Mouse (Mus musculus): ENCODE data around the gene Dnmt3b. TPM values are rescaled to one million over a fixed set of nuclear protein-coding genes. Genes with fewer than 3 reads are reported as not detected.

Gene Dnmt3b
- polyA plus RNA-seq, 1 experiment from 2014 or later: 7.0 TPM

- Histone ChIP-seq H3K4me1 (ENCODE audit: control insufficient read depth, insufficient read depth, low read length) (peaks cover 6% of the 10 kb centered on the region; the same call in 1 of the 2 replicates), H3K4me2 (ENCODE audit: low read depth, low read length) (no peak overlapping the region), H3K27ac (replicated peaks; ENCODE audit: low read depth, low read length) (no peak overlapping the region), H3K9ac (ENCODE audit: low read depth, low read length) (0 out of 2 replicates have a peak overlapping the region, but pooled peaks have one; percentile 83), H3K4me3 (ENCODE audit: low read depth, low read length) (no peak overlapping the region), H3K9me3 (ENCODE audit: control insufficient read depth, low read length) (no peaks in the 10 kb centered on the region), H3K36me3 (ENCODE audit: control insufficient read depth, insufficient read depth, low read length) (peaks cover 29% of the 10 kb centered on the region), H3K27me3 (replicated peaks; ENCODE audit: control insufficient read depth, insufficient read depth, low read length) (no peaks in the 10 kb centered on the region)
- no peak for ATAC-seq (ENCODE audit: low read depth)
- WGBS: 82% methylated on average over 3 of the region's 3 CpGs
- DNase-seq (ENCODE audit: low spot score): no peak
Observed at GRCm38 (mm10) chr2:153630950-153631349, 18.3 kb upstream of the Dnmt3b start.

- H3K4me2 ChIP-seq (ENCODE audit: low read depth, low read length): peak within 1 kb of the TSS; percentile 77
- peak within 1 kb of the TSS; percentile 85 for H3K27ac ChIP-seq (replicated peaks; ENCODE audit: low read depth, low read length)
- H3K27me3 ChIP-seq (replicated peaks; ENCODE audit: control insufficient read depth, insufficient read depth, low read length): no peaks in the 10 kb centered on the region
- peaks cover 6% of the 10 kb centered on the region; the same call in 1 of the 2 replicates for H3K4me1 ChIP-seq (ENCODE audit: control insufficient read depth, insufficient read depth, low read length)
- H3K36me3 ChIP-seq (ENCODE audit: control insufficient read depth, insufficient read depth, low read length): peaks cover 16% of the 10 kb centered on the region
- peak within 1 kb of the TSS; percentile 83 for H3K9ac ChIP-seq (ENCODE audit: low read depth, low read length)
- DNase-seq (ENCODE audit: low spot score) (peak; percentile 84), ATAC-seq (ENCODE audit: low read depth) (peak; percentile 94)
- no peaks in the 10 kb centered on the region for H3K9me3 ChIP-seq (ENCODE audit: control insufficient read depth, low read length)
- H3K4me3 ChIP-seq (ENCODE audit: low read depth, low read length): peak within 1 kb of the TSS; percentile 67
- 6% methylated on average over 27 of the region's 53 CpGs for WGBS
Observed at GRCm38 (mm10) chr2:153631976-153632870, 17.0 kb upstream of the Dnmt3b start, which contains the start of gene Commd7. TSS of gene Commd7 (minus strand) at chr2:153632781.

- H3K4me3 ChIP-seq (ENCODE audit: low read depth, low read length): peak overlapping the region; percentile 67
- peaks cover 10% of the 10 kb centered on the region for H3K36me3 ChIP-seq (ENCODE audit: control insufficient read depth, insufficient read depth, low read length)
- H3K4me1 ChIP-seq (ENCODE audit: control insufficient read depth, insufficient read depth, low read length): peaks cover 6% of the 10 kb centered on the region; the same call in 1 of the 2 replicates
- no peak for DNase-seq (ENCODE audit: low spot score)
- ATAC-seq (ENCODE audit: low read depth): 0 out of 2 replicates have a peak, but pooled peaks have one; percentile 34
- no peaks in the 10 kb centered on the region for H3K9me3 ChIP-seq (ENCODE audit: control insufficient read depth, low read length)
- peak overlapping the region; percentile 77 for H3K4me2 ChIP-seq (ENCODE audit: low read depth, low read length)
- H3K27me3 ChIP-seq (replicated peaks; ENCODE audit: control insufficient read depth, insufficient read depth, low read length): no peaks in the 10 kb centered on the region
- peak overlapping the region; percentile 83 for H3K9ac ChIP-seq (ENCODE audit: low read depth, low read length)
- peak overlapping the region; percentile 85 for H3K27ac ChIP-seq (replicated peaks; ENCODE audit: low read depth, low read length)
- 34% methylated on average over 2 of the region's 2 CpGs for WGBS
Observed at GRCm38 (mm10) chr2:153632871-153633226, 16.4 kb upstream of the Dnmt3b start.

GRCm38 (mm10) chr2:153633259-153633658, 16.0 kb upstream of the Dnmt3b start:
- DNase-seq (ENCODE audit: low spot score): no peak
- Histone ChIP-seq H3K36me3 (ENCODE audit: control insufficient read depth, insufficient read depth, low read length) (0 out of 2 replicates have a peak, but pooled peaks cover 7% of the 10 kb centered on the region), H3K9me3 (ENCODE audit: control insufficient read depth, low read length) (no peaks in the 10 kb centered on the region), H3K4me2 (ENCODE audit: low read depth, low read length) (peak overlapping the region; percentile 77; the same call in 1 of the 2 replicates), H3K9ac (ENCODE audit: low read depth, low read length) (peak overlapping the region; percentile 83), H3K4me1 (ENCODE audit: control insufficient read depth, insufficient read depth, low read length) (peaks cover 6% of the 10 kb centered on the region; the same call in 1 of the 2 replicates), H3K4me3 (ENCODE audit: low read depth, low read length) (no peak overlapping the region), H3K27me3 (replicated peaks; ENCODE audit: control insufficient read depth, insufficient read depth, low read length) (no peaks in the 10 kb centered on the region), H3K27ac (replicated peaks; ENCODE audit: low read depth, low read length) (no peak overlapping the region)
- 93% methylated on average over 5 of the region's 5 CpGs for WGBS
- ATAC-seq (ENCODE audit: low read depth): no peak

GRCm38 (mm10) chr2:153638977-153639680, 10.1 kb upstream of the Dnmt3b start:
- Histone ChIP-seq H3K9me3 (ENCODE audit: control insufficient read depth, low read length) (no peaks in the 10 kb centered on the region), H3K9ac (ENCODE audit: low read depth, low read length) (no peak overlapping the region), H3K27me3 (replicated peaks; ENCODE audit: control insufficient read depth, insufficient read depth, low read length) (no peaks in the 10 kb centered on the region), H3K27ac (replicated peaks; ENCODE audit: low read depth, low read length) (no peak overlapping the region), H3K4me2 (ENCODE audit: low read depth, low read length) (no peak overlapping the region), H3K36me3 (ENCODE audit: control insufficient read depth, insufficient read depth, low read length) (no peaks in the 10 kb centered on the region), H3K4me1 (ENCODE audit: control insufficient read depth, insufficient read depth, low read length) (no peaks in the 10 kb centered on the region), H3K4me3 (ENCODE audit: low read depth, low read length) (no peak overlapping the region)
- no peak for DNase-seq (ENCODE audit: low spot score)
- 21% methylated on average over 15 of the region's 15 CpGs for WGBS
- ATAC-seq (ENCODE audit: low read depth): no peak

- H3K27ac ChIP-seq (replicated peaks; ENCODE audit: low read depth, low read length): no peak overlapping the region
- H3K9me3 ChIP-seq (ENCODE audit: control insufficient read depth, low read length): no peaks in the 10 kb centered on the region
- H3K36me3 ChIP-seq (ENCODE audit: control insufficient read depth, insufficient read depth, low read length): no peaks in the 10 kb centered on the region
- no peak for ATAC-seq (ENCODE audit: low read depth)
- no peak overlapping the region for H3K4me3 ChIP-seq (ENCODE audit: low read depth, low read length)
- H3K27me3 ChIP-seq (replicated peaks; ENCODE audit: control insufficient read depth, insufficient read depth, low read length): no peaks in the 10 kb centered on the region
- 16% methylated on average over 3 of the region's 3 CpGs for WGBS
- no peak for DNase-seq (ENCODE audit: low spot score)
- H3K4me2 ChIP-seq (ENCODE audit: low read depth, low read length): no peak overlapping the region
- no peaks in the 10 kb centered on the region for H3K4me1 ChIP-seq (ENCODE audit: control insufficient read depth, insufficient read depth, low read length)
- no peak overlapping the region for H3K9ac ChIP-seq (ENCODE audit: low read depth, low read length)
Observed at GRCm38 (mm10) chr2:153642496-153642895, 6.8 kb upstream of the Dnmt3b start.

GRCm38 (mm10) chr2:153642999-153643398, 6.3 kb upstream of the Dnmt3b start:
- 31% methylated on average over 6 of the region's 6 CpGs for WGBS
- no peak overlapping the region for H3K9ac ChIP-seq (ENCODE audit: low read depth, low read length)
- H3K4me2 ChIP-seq (ENCODE audit: low read depth, low read length): no peak overlapping the region
- no peaks in the 10 kb centered on the region for H3K27me3 ChIP-seq (replicated peaks; ENCODE audit: control insufficient read depth, insufficient read depth, low read length)
- no peak overlapping the region for H3K27ac ChIP-seq (replicated peaks; ENCODE audit: low read depth, low read length)
- no peaks in the 10 kb centered on the region for H3K9me3 ChIP-seq (ENCODE audit: control insufficient read depth, low read length)
- ATAC-seq (ENCODE audit: low read depth): no peak
- DNase-seq (ENCODE audit: low spot score): no peak
- H3K36me3 ChIP-seq (ENCODE audit: control insufficient read depth, insufficient read depth, low read length): no peaks in the 10 kb centered on the region
- no peak overlapping the region for H3K4me3 ChIP-seq (ENCODE audit: low read depth, low read length)
- no peaks in the 10 kb centered on the region for H3K4me1 ChIP-seq (ENCODE audit: control insufficient read depth, insufficient read depth, low read length)

GRCm38 (mm10) chr2:153648773-153649297, 415 bp upstream of the Dnmt3b start:
- Histone ChIP-seq H3K4me1 (ENCODE audit: control insufficient read depth, insufficient read depth, low read length) (peaks cover 5% of the 10 kb centered on the region; the same call in 1 of the 2 replicates), H3K4me2 (ENCODE audit: low read depth, low read length) (peak overlapping the region; percentile 95), H3K9me3 (ENCODE audit: control insufficient read depth, low read length) (no peaks in the 10 kb centered on the region), H3K27ac (replicated peaks; ENCODE audit: low read depth, low read length) (0 out of 2 replicates have a peak overlapping the region, but pooled peaks have one; percentile 33), H3K27me3 (replicated peaks; ENCODE audit: control insufficient read depth, insufficient read depth, low read length) (no peaks in the 10 kb centered on the region), H3K36me3 (ENCODE audit: control insufficient read depth, insufficient read depth, low read length) (no peaks in the 10 kb centered on the region), H3K4me3 (ENCODE audit: low read depth, low read length) (peak overlapping the region; percentile 79), H3K9ac (ENCODE audit: low read depth, low read length) (peak overlapping the region; percentile 84)
- no peak for DNase-seq (ENCODE audit: low spot score)
- 26% methylated on average over 10 of the region's 14 CpGs for WGBS
- no peak for ATAC-seq (ENCODE audit: low read depth)
